Mouse (Mus musculus): Measurements from ENCODE around the gene Tango2.

Gene Tango2

DNA sequence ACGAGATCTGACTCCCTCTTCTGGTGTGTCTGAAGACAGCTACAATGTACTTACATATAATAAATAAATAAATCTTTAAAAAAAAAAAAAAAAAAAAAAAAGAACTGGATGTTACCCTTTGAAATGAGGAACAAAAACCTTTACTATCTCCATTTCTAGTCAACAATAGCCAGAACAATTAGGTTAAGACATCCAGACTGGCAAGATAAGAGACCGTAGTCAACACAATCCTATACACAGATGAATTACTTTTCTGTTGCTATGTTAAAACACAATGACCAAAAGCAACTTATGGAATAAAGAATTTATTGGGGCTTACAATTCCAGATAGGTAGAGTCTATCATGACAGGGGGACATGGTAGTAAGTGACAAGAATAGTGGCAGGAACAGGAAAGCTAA lies 82.9 kb downstream of the Tango2 start:
- DNase-seq (ENCODE audit: extremely low read depth, low read depth, low spot score), result no peak

DNA sequence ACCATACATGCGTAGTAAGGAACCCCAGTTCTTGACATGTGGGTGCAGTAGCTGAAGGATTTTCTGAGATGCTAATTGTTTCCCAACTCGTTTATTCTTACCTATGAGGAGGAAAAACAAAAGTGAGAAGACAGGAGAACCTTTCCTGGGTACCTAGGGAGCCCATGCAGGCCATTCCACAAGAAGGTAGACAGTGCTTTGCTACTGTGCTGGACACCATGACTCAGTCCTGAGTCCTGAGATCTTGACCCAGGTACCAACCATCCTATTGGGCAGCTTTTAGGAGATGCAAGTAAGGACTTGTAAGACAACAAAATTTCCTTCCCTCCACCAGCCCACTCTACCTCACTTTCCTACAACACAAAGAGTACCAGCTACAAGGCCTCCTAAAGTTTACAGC lies 89.7 kb downstream of the Tango2 start, which contains the start of gene Gm49776:
Gene Gm49776 (minus strand): TSS at position 101 of the 400 bp plus-strand sequence.
- no peak for DNase-seq (ENCODE audit: extremely low read depth, low read depth, low spot score)

DNA sequence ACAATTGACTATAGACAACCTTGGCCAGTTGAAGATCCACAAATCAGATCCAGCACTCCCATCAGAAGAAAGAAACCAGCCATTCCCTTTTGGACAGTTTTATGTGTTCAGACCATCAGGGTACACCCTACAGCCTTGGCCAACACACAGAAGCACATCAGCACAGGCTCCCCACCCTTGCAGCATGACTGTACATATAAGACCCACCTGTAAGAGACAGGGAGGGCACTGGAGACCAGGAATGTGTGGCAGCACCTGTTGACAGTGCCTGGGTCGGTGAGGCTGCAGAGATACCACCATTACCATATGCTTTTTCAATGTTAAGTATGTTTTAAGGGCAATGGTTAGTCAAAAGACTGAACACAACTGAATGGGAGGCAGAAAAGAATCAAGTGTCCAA lies 94.0 kb downstream of the Tango2 start:
- DNase-seq (ENCODE audit: extremely low read depth, low read depth, low spot score), result no peak

DNA sequence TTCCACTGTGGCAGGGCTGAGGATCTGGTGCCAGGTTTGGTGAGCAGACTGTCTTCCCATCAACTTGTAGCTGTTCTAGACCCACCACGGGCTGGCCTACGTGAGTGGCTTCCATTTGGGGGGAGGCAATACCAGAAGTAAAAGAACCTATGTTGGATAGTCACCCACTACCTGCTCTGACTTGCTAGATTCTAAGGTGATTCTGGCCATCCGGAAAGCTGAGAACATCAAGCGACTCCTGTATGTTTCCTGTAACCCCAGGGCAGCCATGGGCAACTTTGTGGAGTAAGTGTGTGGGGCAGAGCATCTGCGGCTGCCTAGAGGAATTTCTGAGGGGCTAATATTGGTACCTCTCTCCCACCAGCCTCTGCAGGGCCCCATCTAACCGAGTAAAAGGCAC lies 95.2 kb downstream of the Tango2 start:
- no peak for DNase-seq (ENCODE audit: extremely low read depth, low read depth, low spot score)

DNA sequence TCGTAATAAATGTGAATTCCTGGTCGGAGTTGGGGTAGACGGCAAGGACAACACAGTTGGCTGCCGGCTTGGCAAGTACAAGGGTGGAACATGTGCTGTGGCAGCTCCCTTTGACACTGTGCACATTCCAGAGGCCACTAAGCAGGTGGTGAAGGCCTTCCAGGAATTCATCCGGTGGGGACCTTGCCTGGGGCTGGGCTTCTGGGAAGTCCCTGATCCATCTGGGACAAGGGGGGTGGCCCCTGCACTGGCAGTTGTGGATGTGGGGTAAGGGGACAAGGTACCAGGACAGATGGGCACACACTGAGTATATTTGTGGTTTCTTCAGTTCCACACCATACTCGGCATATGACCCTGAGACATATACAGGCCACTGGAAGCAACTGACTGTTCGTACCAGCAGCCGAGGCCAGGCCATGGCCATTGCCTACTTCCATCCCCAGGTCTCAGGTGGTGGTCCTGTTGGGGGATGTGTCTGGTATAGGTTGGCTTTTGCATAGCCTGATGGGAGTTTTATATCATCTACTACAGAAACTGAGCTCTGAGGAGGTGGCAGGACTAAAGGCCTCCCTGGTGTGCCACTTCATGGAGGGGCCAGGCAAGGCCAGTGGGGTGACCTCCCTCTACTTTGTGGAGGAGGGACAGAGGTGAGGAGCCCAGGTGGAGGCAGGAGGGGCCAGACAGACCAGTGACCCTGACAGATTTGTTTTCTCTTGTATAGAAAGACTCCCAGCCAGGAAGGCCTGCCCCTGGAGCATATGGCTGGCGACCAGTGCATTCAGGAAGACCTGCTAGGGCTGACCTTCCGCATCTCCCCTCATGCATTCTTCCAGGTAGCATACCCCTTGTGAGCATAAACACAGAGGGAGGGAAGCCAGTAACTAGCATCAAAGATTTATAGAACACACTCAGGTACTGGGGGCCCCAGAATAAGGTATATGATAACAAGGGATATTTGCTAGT lies 96.8 kb downstream of the Tango2 start:
- no peak for DNase-seq (ENCODE audit: extremely low read depth, low read depth, low spot score)

Data from fat pad, adult 2 months (tissue).